Mouse (Mus musculus): Measurements from ENCODE around the gene Tmem191c. TPM values are rescaled to one million over a fixed set of nuclear protein-coding genes. Genes with fewer than 3 reads are reported as not detected.

Gene Tmem191c
- polyA plus RNA-seq, 1 experiment from 2014 or later = 9.2 TPM

DNA sequence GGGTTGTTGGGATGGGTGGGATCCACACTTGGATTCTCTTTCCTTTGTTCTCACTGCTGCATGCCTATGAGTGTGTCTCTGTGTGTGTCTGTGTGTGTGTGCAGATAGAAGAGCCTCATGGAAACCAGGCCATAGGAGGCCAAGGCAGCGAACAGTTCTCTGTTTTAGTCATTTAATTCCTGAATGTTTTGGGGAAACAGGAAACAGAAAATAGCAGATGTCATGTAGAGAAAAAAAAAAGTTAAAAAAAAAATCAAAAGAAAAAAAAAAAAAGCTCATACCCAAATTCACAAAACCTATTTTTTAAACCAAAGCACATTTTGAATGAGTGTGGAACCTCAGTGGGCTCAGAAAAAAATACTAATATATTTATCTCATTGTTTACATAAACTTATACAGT lies 14.5 kb upstream of the Tmem191c start:
- DNase-seq (ENCODE audit: low read depth, low spot score) (no peak), ATAC-seq (no peak)
- H3K27me3 ChIP-seq = no peaks in the 10 kb centered on the region
- TF ChIP-seq CTCF (IDR thresholded peaks at IDR 0.05) = no peak
- CTCF ChIA-PET = interaction anchor here (0.8 to 1.3 kb wide), 2 partner anchors 12 to 52 kb away, joined by 3 to 6 read pairs; no protein-coding TSS in a partner anchor
- POLR2A ChIA-PET = interaction anchor here (0.7 kb wide), 1 partner anchor 933 kb away, joined by 3 read pairs; no protein-coding TSS in a partner anchor
- in situ Hi-C loops (cut with MboI; ENCODE audit: low pct_unique_long_range_greater_than_20kb) = no loop called here

DNA sequence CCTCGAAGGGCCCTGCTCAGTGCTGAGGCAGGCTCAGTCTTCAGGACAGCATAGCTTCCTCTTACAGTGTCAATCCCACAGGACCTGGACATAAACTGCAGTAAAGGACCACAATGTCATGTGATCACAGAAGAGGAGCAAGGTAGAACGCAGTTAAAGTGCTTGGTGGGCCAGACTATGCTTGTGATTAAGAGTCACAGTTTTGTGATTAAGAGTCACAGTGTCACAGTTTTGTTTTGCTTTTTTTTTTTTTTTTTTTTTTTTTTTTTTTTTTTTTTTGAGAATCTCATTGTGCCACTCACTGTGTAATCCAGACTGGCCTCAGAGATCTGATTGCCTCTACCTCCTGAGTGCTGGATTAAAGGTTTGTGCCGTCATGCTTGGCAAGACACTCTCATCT lies 9.8 kb upstream of the Tmem191c start:
- no peak for TF ChIP-seq CTCF (IDR thresholded peaks at IDR 0.05)
- CTCF ChIA-PET = interaction anchor here (1.4 to 1.7 kb wide), 2 partner anchors 10 to 57 kb away, joined by 6 to 11 read pairs; partner anchors contain the start of gene Tmem191c
- ATAC-seq (no peak), DNase-seq (ENCODE audit: low read depth, low spot score) (no peak)
- POLR2A ChIA-PET = no interaction called here
- H3K27me3 ChIP-seq = no peaks in the 10 kb centered on the region
- in situ Hi-C loops (cut with MboI; ENCODE audit: low pct_unique_long_range_greater_than_20kb) = no loop called here

DNA sequence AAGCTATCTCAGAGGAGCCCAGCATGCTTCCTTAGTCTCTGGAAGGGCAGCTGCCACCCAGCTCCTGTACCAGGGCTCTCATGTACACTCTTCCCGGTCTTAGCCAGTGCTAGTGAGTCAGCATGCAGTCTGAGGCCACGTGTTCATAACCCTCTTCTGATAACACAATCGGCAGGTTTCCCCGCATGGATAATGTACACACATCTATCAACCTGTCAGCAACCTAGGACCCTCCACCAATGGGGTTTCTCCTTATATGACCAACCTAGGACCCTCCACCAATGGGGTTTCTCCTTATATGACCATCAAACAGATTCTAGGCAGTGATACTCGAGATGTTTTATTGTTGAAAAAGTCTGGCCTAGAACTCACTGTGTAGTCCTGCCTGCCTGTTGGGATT lies 7.9 kb upstream of the Tmem191c start:
- ChIA-PET CTCF (interaction anchor here (1.0 kb wide), 1 partner anchor 58 kb away, joined by 3 read pairs; no protein-coding TSS in a partner anchor), POLR2A (no interaction called here)
- no peak for TF ChIP-seq CTCF (IDR thresholded peaks at IDR 0.05)
- DNase-seq (ENCODE audit: low read depth, low spot score) = no peak
- H3K27me3 ChIP-seq = no peaks in the 10 kb centered on the region
- no peak for ATAC-seq
- in situ Hi-C loops (cut with MboI; ENCODE audit: low pct_unique_long_range_greater_than_20kb) = no loop called here

GRCm38 (mm10) chr16:17269872-17270271 lies 6.0 kb upstream of the Tmem191c start:
- in situ Hi-C loops (cut with MboI; ENCODE audit: low pct_unique_long_range_greater_than_20kb) = no loop called here
- no peak for TF ChIP-seq CTCF (IDR thresholded peaks at IDR 0.05)
- ChIA-PET CTCF (no interaction called here), POLR2A (no interaction called here)
- ATAC-seq (no peak), DNase-seq (ENCODE audit: low read depth, low spot score) (no peak)
- H3K27me3 ChIP-seq = no peaks in the 10 kb centered on the region

DNA sequence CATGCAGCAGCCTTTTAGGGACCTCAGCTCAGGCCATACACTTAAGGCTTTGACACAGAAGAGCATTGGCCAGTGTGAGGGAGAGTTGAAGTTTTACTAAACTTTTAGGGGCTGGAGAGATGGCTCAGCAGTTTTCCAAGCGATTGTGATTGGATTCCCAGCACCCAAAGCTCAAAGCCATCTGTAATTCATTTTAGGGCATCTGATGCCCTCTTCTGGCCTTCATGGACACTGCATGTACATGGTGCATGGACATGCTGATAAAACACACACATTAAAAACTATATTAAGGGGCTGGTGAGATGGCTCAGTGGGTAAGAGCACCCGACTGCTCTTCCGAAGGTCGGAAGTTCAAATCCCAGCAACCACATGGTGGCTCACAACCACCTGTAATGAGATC lies 4.8 kb upstream of the Tmem191c start:
- no peaks in the 10 kb centered on the region for H3K27me3 ChIP-seq
- DNase-seq (ENCODE audit: low read depth, low spot score) (no peak), ATAC-seq (no peak)
- POLR2A ChIA-PET = interaction anchor here (0.9 kb wide), 1 partner anchor 33 kb away, joined by 3 read pairs; no protein-coding TSS in a partner anchor
- in situ Hi-C loops (cut with MboI; ENCODE audit: low pct_unique_long_range_greater_than_20kb) = no loop called here
- CTCF ChIA-PET = interaction anchor here (0.8 to 2.7 kb wide), 7 partner anchors 10 to 69 kb away, joined by 3 to 16 read pairs (median 5); partner anchors contain the start of genes Rimbp3 and Ube2l3
- TF ChIP-seq CTCF (IDR thresholded peaks at IDR 0.05) = no peak

DNA sequence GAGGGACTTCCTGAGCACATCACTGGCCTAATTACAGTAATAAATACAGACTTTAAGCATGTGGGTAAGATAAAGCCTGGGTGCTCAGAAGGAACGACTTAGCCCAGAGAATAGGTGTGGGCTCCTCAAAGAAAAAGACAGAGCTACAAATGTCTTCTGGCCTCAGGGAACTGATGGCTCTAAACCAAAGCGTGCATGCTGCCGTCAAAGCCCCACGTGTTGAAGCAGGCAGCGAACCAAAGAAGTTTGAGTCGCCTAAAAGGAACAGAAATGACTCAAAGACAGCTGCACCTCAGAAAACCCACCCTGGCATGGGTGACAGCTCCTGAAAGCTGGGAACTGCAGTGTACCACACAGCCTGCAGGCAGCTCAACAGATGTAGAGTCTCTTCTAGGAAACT lies 4.0 kb upstream of the Tmem191c start:
- ATAC-seq = no peak
- ChIA-PET POLR2A (no interaction called here), CTCF (interaction anchor here (0.6 to 2.7 kb wide), 5 partner anchors 9 to 151 kb away, joined by 3 to 16 read pairs (median 5); partner anchors contain the start of gene Rimbp3)
- H3K27me3 ChIP-seq = no peaks in the 10 kb centered on the region
- no peak for TF ChIP-seq CTCF (IDR thresholded peaks at IDR 0.05)
- in situ Hi-C loops (cut with MboI; ENCODE audit: low pct_unique_long_range_greater_than_20kb) = no loop called here
- no peak for DNase-seq (ENCODE audit: low read depth, low spot score)

DNA sequence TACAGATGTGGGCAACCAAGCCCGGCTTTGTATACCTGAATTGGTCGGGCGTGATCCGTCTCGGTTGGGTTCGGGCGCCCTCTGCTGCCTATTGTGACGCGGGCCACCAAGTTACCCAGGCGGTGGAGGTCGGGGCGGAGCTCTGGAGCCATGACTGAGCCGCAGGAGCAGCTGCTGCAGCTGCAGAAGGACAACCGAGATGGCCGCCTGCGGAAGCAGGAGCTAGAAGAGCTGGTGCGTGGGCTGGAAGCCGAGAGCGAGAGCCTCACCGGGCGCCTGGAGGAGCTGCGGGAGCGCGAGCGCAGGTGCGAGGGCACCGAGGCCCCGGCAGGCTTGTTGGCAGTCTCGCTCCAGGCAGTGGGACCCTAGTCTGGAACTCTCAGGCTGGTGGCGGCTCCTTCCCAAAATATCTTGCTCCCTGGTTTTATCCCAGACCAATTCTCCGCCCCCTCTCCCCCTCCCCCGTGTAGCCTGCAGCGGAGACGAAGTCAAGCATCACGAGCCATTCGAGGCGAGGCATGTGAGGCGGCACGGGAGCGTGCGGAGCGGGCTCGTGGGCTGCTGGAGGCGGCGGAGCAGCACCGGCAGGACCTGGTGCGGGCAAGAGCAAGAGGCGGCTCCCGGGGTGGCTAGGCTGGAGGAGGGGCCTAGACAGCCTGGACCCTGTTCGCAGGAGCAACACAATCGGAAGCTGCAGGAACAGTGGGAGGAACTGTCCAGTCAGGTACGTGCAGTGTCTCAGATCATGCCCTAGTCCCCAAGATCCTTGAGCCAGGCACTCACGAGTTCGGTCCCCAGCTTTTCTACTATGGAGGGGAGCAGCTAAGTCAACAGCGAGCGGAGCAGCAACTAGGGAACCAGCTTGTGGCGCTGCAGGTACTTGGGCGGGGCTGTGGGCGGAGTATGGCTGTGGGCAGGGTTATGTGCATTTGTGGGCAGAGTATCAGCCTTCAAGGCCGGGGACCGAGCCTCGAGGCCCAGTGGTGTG lies 581 bp downstream of the Tmem191c start:
- ChIA-PET CTCF (interaction anchor here (0.6 to 1.6 kb wide), 7 partner anchors 11 to 367 kb away, joined by 3 to 24 read pairs (median 3); partner anchors contain the start of gene Rimbp3), POLR2A (no interaction called here)
- DNase-seq (ENCODE audit: low read depth, low spot score) = peak; percentile 20
- ATAC-seq = peak; percentile 89
- in situ Hi-C loops (cut with MboI; ENCODE audit: low pct_unique_long_range_greater_than_20kb) = no loop called here
- H3K27me3 ChIP-seq = no peaks in the 10 kb centered on the region
- no peak for TF ChIP-seq CTCF (IDR thresholded peaks at IDR 0.05)

- DNase-seq (ENCODE audit: low read depth, low spot score) (no peak), ATAC-seq (no peak)
- ChIA-PET CTCF (interaction anchor here (1.2 to 1.6 kb wide), 2 partner anchors 46 to 67 kb away, joined by 4 to 24 read pairs; partner anchors contain the start of gene Rimbp3), POLR2A (interaction anchor here (0.7 kb wide), 1 partner anchor 51 kb away, joined by 3 read pairs; no protein-coding TSS in a partner anchor)
- H3K27me3 ChIP-seq = no peaks in the 10 kb centered on the region
- no peak for TF ChIP-seq CTCF (IDR thresholded peaks at IDR 0.05)
- in situ Hi-C loops (cut with MboI; ENCODE audit: low pct_unique_long_range_greater_than_20kb) = no loop called here
These were observed 1.7 kb downstream of the Tmem191c start for GRCm38 (mm10) chr16:17277342-17278211.

GRCm38 (mm10) chr16:17280471-17280870 lies 4.6 kb downstream of the Tmem191c start:
- in situ Hi-C loops (cut with MboI; ENCODE audit: low pct_unique_long_range_greater_than_20kb) = loop anchor here (5.0 kb wide), 2 partner anchors 78 to 148 kb away; partner anchors contain the start of genes Sdf2l1 and Ube2l3
- CTCF ChIA-PET = no interaction called here
- no peak for TF ChIP-seq CTCF (IDR thresholded peaks at IDR 0.05)
- no peak for DNase-seq (ENCODE audit: low read depth, low spot score)
- POLR2A ChIA-PET = no interaction called here
- ATAC-seq = no peak
- H3K27me3 ChIP-seq = no peaks in the 10 kb centered on the region

DNA sequence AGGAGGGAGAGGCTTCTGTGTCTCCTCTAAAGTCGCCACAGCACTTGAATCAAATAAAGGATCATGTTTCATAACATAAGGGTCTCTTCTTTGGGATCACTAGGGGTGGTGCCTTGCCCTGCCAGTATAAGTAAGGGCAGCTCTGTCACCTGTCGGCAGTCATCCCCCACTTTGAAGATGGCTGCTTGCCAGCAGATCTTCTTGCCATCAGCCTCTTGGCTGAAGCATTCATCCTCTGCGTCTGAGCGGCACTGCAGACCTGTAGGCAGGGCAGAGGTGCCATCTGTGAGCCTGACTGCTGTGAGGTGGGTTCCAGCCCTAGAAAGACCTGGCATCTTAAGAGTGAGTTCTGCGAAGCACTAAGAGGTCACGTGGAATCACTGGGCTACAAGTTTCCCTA lies 7.3 kb downstream of the Tmem191c start:
- in situ Hi-C loops (cut with MboI; ENCODE audit: low pct_unique_long_range_greater_than_20kb) = loop anchor here (5.0 kb wide), 2 partner anchors 81 to 151 kb away; partner anchors contain the start of genes Sdf2l1 and Ube2l3
- ATAC-seq = no peak
- ChIA-PET CTCF (interaction anchor here (2.1 kb wide), 1 partner anchor 9 kb away, joined by 5 read pairs; no protein-coding TSS in a partner anchor), POLR2A (interaction anchor here (0.6 kb wide), 1 partner anchor 32 kb away, joined by 3 read pairs; no protein-coding TSS in a partner anchor)
- no peak for DNase-seq (ENCODE audit: low read depth, low spot score)
- H3K27me3 ChIP-seq = no peaks in the 10 kb centered on the region
- TF ChIP-seq CTCF (IDR thresholded peaks at IDR 0.05) = no peak

All from Patski (cell line).